Mouse (Mus musculus): Measurements from ENCODE around the gene Il9r.
A peak's percentile ranks its signal among the peaks of the same experiment; 100 is the strongest.
"Not testable (repeated sequence)": the region's sequence is repeated elsewhere in the genome, so short reads cannot be mapped to it uniquely, and the experiment has no call there.

The Il9r gene

GRCm38 (mm10) chr11:32226124-32226871 is 26.2 kb upstream of the Il9r start, which contains the start of gene Mpg:
TSS of gene Mpg (plus strand) at chr11:32226505.
- DNase-seq (ENCODE audit: low spot score) = peak; percentile 89

GRCm38 (mm10) chr11:32225222-32226104 is 25.4 kb upstream of the Il9r start:
- no peak for DNase-seq (ENCODE audit: low spot score)

- peak; percentile 65 for DNase-seq (ENCODE audit: low spot score)
Measured at GRCm38 (mm10) chr11:32224468-32225139, 24.5 kb upstream of the Il9r start.

GRCm38 (mm10) chr11:32223297-32223967 is 23.4 kb upstream of the Il9r start:
- no peak for DNase-seq (ENCODE audit: low spot score)

- DNase-seq (ENCODE audit: low spot score) = no peak
Measured at GRCm38 (mm10) chr11:32222570-32223194, 22.6 kb upstream of the Il9r start.

- no peak for DNase-seq (ENCODE audit: low spot score)
Measured at GRCm38 (mm10) chr11:32221951-32222409, 21.9 kb upstream of the Il9r start, which contains the start of gene Rhbdf1. TSS of gene Rhbdf1 (minus strand) at chr11:32222300.

GRCm38 (mm10) chr11:32221225-32221950 is 21.3 kb upstream of the Il9r start:
- DNase-seq (ENCODE audit: low spot score) = no peak

GRCm38 (mm10) chr11:32220607-32221224 is 20.6 kb upstream of the Il9r start:
- no peak for DNase-seq (ENCODE audit: low spot score)

- DNase-seq (ENCODE audit: low spot score) = peak; percentile 56
Measured at GRCm38 (mm10) chr11:32219287-32219686, 19.2 kb upstream of the Il9r start.

GRCm38 (mm10) chr11:32218501-32219050 is 18.5 kb upstream of the Il9r start:
- DNase-seq (ENCODE audit: low spot score) = no peak

GRCm38 (mm10) chr11:32216851-32217250 is 16.8 kb upstream of the Il9r start:
- peak; percentile 79 for DNase-seq (ENCODE audit: low spot score)

- DNase-seq (ENCODE audit: low spot score) = no peak
Measured at GRCm38 (mm10) chr11:32215372-32216162, 15.5 kb upstream of the Il9r start.

GRCm38 (mm10) chr11:32210623-32211022 is 10.5 kb upstream of the Il9r start:
- DNase-seq (ENCODE audit: low spot score) = no peak

- peak; percentile 97 for DNase-seq (ENCODE audit: low spot score)
Measured at GRCm38 (mm10) chr11:32205058-32205873, 5.2 kb upstream of the Il9r start, which contains the start of gene Snrnp25. TSS of gene Snrnp25 (plus strand) at chr11:32205415.

- no peak for DNase-seq (ENCODE audit: low spot score)
Measured at GRCm38 (mm10) chr11:32201922-32202685, 2.0 kb upstream of the Il9r start.

- DNase-seq (ENCODE audit: low spot score) = not testable (repeated sequence)
Measured at GRCm38 (mm10) chr11:32200992-32201391, 913 bp upstream of the Il9r start.

- DNase-seq (ENCODE audit: low spot score) = no peak
Measured at GRCm38 (mm10) chr11:32199230-32199629, 849 bp downstream of the Il9r start.
